Mouse (Mus musculus) C2C12 (cell line): ENCODE data around the gene Gm13199.

ENCODE experiments used
- CEBPB ChIP-seq: IDR thresholded peaks from one replicate; pipeline ENCODE4 v1.6.1; 2011; ENCODE audit warnings: low read depth, mild to moderate bottlenecking, control low read depth, moderate library complexity
- CTCF ChIP-seq: IDR thresholded peaks from one replicate; pipeline ENCODE4 v1.5.1; 2011; ENCODE audit not compliant: control insufficient read depth, insufficient read depth, insufficient read length
- FOSL1 ChIP-seq: IDR thresholded peaks from one replicate; pipeline ENCODE4 v1.8.0; 2011; ENCODE audit warnings: mild to moderate bottlenecking, low read length; ENCODE audit not compliant: poor library complexity, insufficient read depth, severe bottlenecking
- MAX ChIP-seq: IDR thresholded peaks from one replicate; pipeline ENCODE4 v1.6.1; 2011; ENCODE audit warnings: mild to moderate bottlenecking, control low read depth
- MYOD1 ChIP-seq: IDR thresholded peaks from one replicate; pipeline ENCODE4 v1.6.1; 2011; ENCODE audit warnings: low read depth; ENCODE audit not compliant: control insufficient read depth, insufficient read length
- MYOG ChIP-seq: IDR thresholded peaks from one replicate; pipeline ENCODE4 v1.6.1; 2011; ENCODE audit not compliant: control insufficient read depth, insufficient read length; ENCODE audit errors: extremely low read depth
- USF1 ChIP-seq: IDR thresholded peaks from one replicate; pipeline ENCODE4 v1.6.1; 2011; ENCODE audit warnings: low read depth, mild to moderate bottlenecking, control low read depth, moderate library complexity

- TF ChIP-seq CTCF (no peak), MYOD1 (no peak), MYOG (no peak), MAX (no peak), FOSL1 (no peak), USF1 (no peak), CEBPB (no peak)
Measured at GRCm38 (mm10) chr2:5824213-5824612, 38.5 kb downstream of the Gm13199 start.
